Mouse (Mus musculus) hindbrain, embryonic 13.5 days (tissue): ENCODE measurements around the gene Tirap. TPM values are rescaled to one million over a fixed set of nuclear protein-coding genes. Genes with fewer than 3 reads are reported as not detected.

Experiments used
- ATAC-seq: fragments of 200-750 bp; cut with Nextera tagmentation; 2 replicates; pipeline ENCODE4 v1.8.0; 2017; ENCODE audit warnings: moderate TSS enrichment; ENCODE audit not compliant: low FRiP score
- H3K27ac ChIP-seq: fragments of 300-500 bp; sonication (generic); 2 replicates; pipeline ENCODE4 v1.5.1; 2015; ENCODE audit warnings: inconsistent platforms, mild to moderate bottlenecking, moderate library complexity
- H3K27me3 ChIP-seq: fragments of 300-500 bp; sonication (generic); 2 replicates; pipeline ENCODE4 v1.6.1; 2015; ENCODE audit warnings: mild to moderate bottlenecking, inconsistent platforms
- H3K36me3 ChIP-seq: fragments of 300-500 bp; sonication (generic); 2 replicates; pipeline ENCODE4 v1.6.1; 2015; ENCODE audit warnings: mild to moderate bottlenecking, inconsistent platforms
- H3K4me1 ChIP-seq: fragments of 300-500 bp; sonication (generic); replicated peaks from 2 replicates; pipeline ENCODE4 v1.6.1; 2015; ENCODE audit warnings: inconsistent platforms
- H3K4me2 ChIP-seq: fragments of 300-500 bp; sonication (generic); 2 replicates; pipeline ENCODE4 v1.6.1; 2015; ENCODE audit warnings: inconsistent platforms, mild to moderate bottlenecking, moderate library complexity
- H3K4me3 ChIP-seq: fragments of 300-500 bp; sonication (generic); 2 replicates; pipeline ENCODE4 v1.5.1; 2015; ENCODE audit warnings: mild to moderate bottlenecking, inconsistent platforms
- H3K9ac ChIP-seq: fragments of 300-500 bp; sonication (generic); 2 replicates; pipeline ENCODE4 v1.6.1; 2015; ENCODE audit warnings: mild to moderate bottlenecking, inconsistent platforms
- H3K9me3 ChIP-seq: fragments of 300-500 bp; sonication (generic); 2 replicates; pipeline ENCODE4 v1.6.1; 2016; ENCODE audit warnings: inconsistent platforms
- WGBS: fragments of 180-500 bp; shearing (Covaris S2); methylation state at CpG from one replicate; pipeline ENCODE4 v1.1.7; 2015; 5-methylcytosine and 5-hydroxymethylcytosine counted together
- polyA plus RNA-seq: library from polyadenylated mRNA; unstranded; fragments of >200 nt; fragmentation: Nextera tagmentation; extraction: Ambion mirVana; gene quantifications from 2 replicates; pipeline ENCODE4 v1.2.1, GENCODE M21; 2015

The Tirap gene
- polyA plus RNA-seq, 1 experiment from 2014 or later, result 6.4 TPM

GRCm38 (mm10) chr9:35135575-35135974 is 64.5 kb downstream of the Tirap start:
- ATAC-seq, result no peak
- Histone ChIP-seq H3K36me3 (peaks cover 4% of the 10 kb centered on the region; the same call in 1 of the 2 replicates), H3K4me1 (peaks cover 14% of the 10 kb centered on the region), H3K27me3 (no peaks in the 10 kb centered on the region), H3K9ac (no peak overlapping the region), H3K27ac (no peak overlapping the region), H3K4me2 (no peak overlapping the region), H3K9me3 (no peaks in the 10 kb centered on the region), H3K4me3 (no peak overlapping the region)
- WGBS, result 58% methylated on average over 6 of the region's 6 CpGs

Other genes starting within 250 kb of the Tirap start
- gene St3gal4, start 81.0 kb downstream of the Tirap start, polyA plus RNA-seq, result 9.8 and 11.1 TPM in 2 replicates
- gene Dcps, start 24.2 kb downstream of the Tirap start, polyA plus RNA-seq, result 78.0 and 80.1 TPM in 2 replicates
- gene Srpr, start 116 bp downstream of the Tirap start, polyA plus RNA-seq, result 67.9 and 70.4 TPM in 2 replicates
- 46.8 and 52.4 TPM in 2 replicates for gene Foxred1, start 10.8 kb upstream of the Tirap start, polyA plus RNA-seq
- gene Fam118b, start 67.5 kb upstream of the Tirap start, polyA plus RNA-seq, result 67.4 and 75.3 TPM in 2 replicates
- gene Rpusd4, start 67.6 kb upstream of the Tirap start, polyA plus RNA-seq, result 18.7 and 19.9 TPM in 2 replicates
- gene Cdon, start 220.8 kb upstream of the Tirap start, polyA plus RNA-seq, result 5.0 and 7.9 TPM in 2 replicates